Mouse (Mus musculus) heart, adult 2 months (tissue): ENCODE data around the gene Gpr84.

Experiments used
- CTCF ChIP-seq: fragments of 200-600 bp; IDR thresholded peaks from 2 replicates; pipeline ENCODE4 v1.8.1; 2022; ENCODE audit warnings: antibody characterized with exemption, mild to moderate bottlenecking, moderate library complexity
- EP300 ChIP-seq: fragments of 200-500 bp; IDR thresholded peaks from 2 replicates; pipeline ENCODE4 v1.6.1; 2011; ENCODE audit warnings: low read depth, low read length, control low read depth; ENCODE audit not compliant: insufficient read depth

GRCm38 (mm10) chr15:103303916-103304615 is 6.3 kb downstream of the Gpr84 start:
- TF ChIP-seq CTCF (no peak), EP300 (no peak)
